Mouse (Mus musculus) cerebellum, adult 2 months (tissue): ENCODE data around the gene Smyd3. TPM values are rescaled to one million over a fixed set of nuclear protein-coding genes. Genes with fewer than 3 reads are reported as not detected.

ENCODE experiments used
- DNase-seq, 2 experiments: peaks; one replicate each; pipeline ENCODE4 v3.0.0; 2021
- H3K27ac ChIP-seq: fragments of 200-500 bp; 2 replicates; pipeline ENCODE4 v1.5.1; 2012; ENCODE audit warnings: low read length, control low read depth, inconsistent platforms; ENCODE audit not compliant: insufficient read depth
- H3K27me3 ChIP-seq: fragments of 200-500 bp; 2 replicates; pipeline ENCODE4 v1.6.1; 2012; ENCODE audit warnings: inconsistent platforms, mild to moderate bottlenecking, low read length, moderate library complexity; ENCODE audit not compliant: control insufficient read depth, insufficient read depth
- H3K4me1 ChIP-seq: fragments of 200-500 bp; 2 replicates; pipeline ENCODE4 v1.6.1; 2011; ENCODE audit warnings: low read length; ENCODE audit not compliant: control insufficient read depth, insufficient read depth
- H3K4me3 ChIP-seq: fragments of 200-500 bp; replicated peaks from 2 replicates; pipeline ENCODE3; 2011; ENCODE audit warnings: mild to moderate bottlenecking, low read depth, low read length, control low read depth; ENCODE audit not compliant: insufficient read depth
- CTCF ChIP-seq: fragments of 200-500 bp; IDR thresholded peaks from 2 replicates; pipeline ENCODE4 v1.5.1; 2011; ENCODE audit warnings: low read depth, mild to moderate bottlenecking, control low read depth, low read length, moderate library complexity, borderline replicate concordance; ENCODE audit not compliant: insufficient read depth
- POLR2A ChIP-seq: fragments of 200-500 bp; IDR thresholded peaks from 2 replicates; pipeline ENCODE4 v1.6.1; 2011; ENCODE audit warnings: low read length, control low read depth, borderline replicate concordance; ENCODE audit not compliant: insufficient read depth
- WGBS: fragments of 180-500 bp; shearing (Covaris S2); methylation state at CpG from one replicate; pipeline ENCODE4 v1.1.7; 2018; 5-methylcytosine and 5-hydroxymethylcytosine counted together
- polyA plus RNA-seq: library from polyadenylated mRNA; depleted of rRNA; stranded (reverse); fragments of >200 nt; gene quantifications from 2 replicates; pipeline ENCODE4 v1.2.3, GENCODE M21; 2012; rRNA removed

The Smyd3 gene
- polyA plus RNA-seq: 17.3 and 18.3 TPM in 2 replicates

GRCm38 (mm10) chr1:179517713-179518465 is at the start of gene Smyd3:
Gene Smyd3, minus strand, starts transcription at chr1:179518041.
- H3K27me3 ChIP-seq: no peaks in the 10 kb centered on the region
- DNase-seq: peak; percentile 85 to 88
- WGBS: 5% methylated on average over 39 of the region's 39 CpGs
- TF ChIP-seq POLR2A (peak; percentile 91), CTCF (peak; percentile 77)
- H3K4me3 ChIP-seq: peak within 1 kb of the TSS; percentile 69
- H3K27ac ChIP-seq: peak within 1 kb of the TSS; percentile 0; the same call in 1 of the 2 replicates
- H3K4me1 ChIP-seq: peaks cover 5% of the 10 kb centered on the region; the same call in 1 of the 2 replicates

- peaks cover 18% of the 10 kb centered on the region for H3K4me1 ChIP-seq
- WGBS: 42% methylated on average over 7 of the region's 7 CpGs
- no peaks in the 10 kb centered on the region for H3K27me3 ChIP-seq
- no peak overlapping the region for H3K4me3 ChIP-seq
- no peak for TF ChIP-seq POLR2A
- TF ChIP-seq CTCF: no peak
- H3K27ac ChIP-seq: no peak overlapping the region
- DNase-seq: no peak
Measured at GRCm38 (mm10) chr1:179567558-179567957, 49.7 kb upstream of the Smyd3 start.

- no peak for DNase-seq
- Histone ChIP-seq H3K27ac (no peak overlapping the region), H3K27me3 (no peaks in the 10 kb centered on the region), H3K4me3 (no peak overlapping the region), H3K4me1 (peaks cover 17% of the 10 kb centered on the region)
- 61% methylated on average over 5 of the region's 5 CpGs for WGBS
- TF ChIP-seq CTCF: no peak
- no peak for TF ChIP-seq POLR2A
Measured at GRCm38 (mm10) chr1:179563926-179564325, 46.1 kb upstream of the Smyd3 start.

- Histone ChIP-seq H3K4me1 (peaks cover 15% of the 10 kb centered on the region), H3K27ac (no peak overlapping the region), H3K4me3 (no peak overlapping the region), H3K27me3 (no peaks in the 10 kb centered on the region)
- TF ChIP-seq CTCF: no peak
- no peak for TF ChIP-seq POLR2A
- no peak for DNase-seq
- WGBS: 59% methylated on average over 4 of the region's 4 CpGs
Measured at GRCm38 (mm10) chr1:179563211-179563610, 45.4 kb upstream of the Smyd3 start.

- no peak for DNase-seq
- peaks cover 26% of the 10 kb centered on the region for H3K4me1 ChIP-seq
- no peak overlapping the region for H3K27ac ChIP-seq
- no peak overlapping the region for H3K4me3 ChIP-seq
- TF ChIP-seq POLR2A (no peak), CTCF (no peak)
- no peaks in the 10 kb centered on the region for H3K27me3 ChIP-seq
- 91% methylated on average over 6 of the region's 6 CpGs for WGBS
Measured at GRCm38 (mm10) chr1:179560845-179561430, 43.1 kb upstream of the Smyd3 start.

- TF ChIP-seq CTCF (no peak), POLR2A (no peak)
- WGBS: 66% methylated on average over 11 of the region's 11 CpGs
- no peak for DNase-seq
- Histone ChIP-seq H3K4me1 (peaks cover 29% of the 10 kb centered on the region), H3K4me3 (no peak overlapping the region), H3K27me3 (no peaks in the 10 kb centered on the region), H3K27ac (no peak overlapping the region)
Measured at GRCm38 (mm10) chr1:179559446-179560194, 41.8 kb upstream of the Smyd3 start.

- 71% methylated on average over 3 of the region's 3 CpGs for WGBS
- Histone ChIP-seq H3K4me3 (no peak overlapping the region), H3K4me1 (peaks cover 35% of the 10 kb centered on the region), H3K27me3 (no peaks in the 10 kb centered on the region), H3K27ac (no peak overlapping the region)
- no peak for TF ChIP-seq CTCF
- no peak for TF ChIP-seq POLR2A
- no peak for DNase-seq
Measured at GRCm38 (mm10) chr1:179556921-179557320, 39.1 kb upstream of the Smyd3 start.

GRCm38 (mm10) chr1:179553949-179554347 is 36.1 kb upstream of the Smyd3 start:
- no peaks in the 10 kb centered on the region for H3K27me3 ChIP-seq
- 35% methylated on average over 4 of the region's 4 CpGs for WGBS
- TF ChIP-seq POLR2A: no peak
- TF ChIP-seq CTCF: no peak
- DNase-seq: no peak
- H3K4me3 ChIP-seq: no peak overlapping the region
- peak overlapping the region; percentile 40; the same call in 1 of the 2 replicates for H3K27ac ChIP-seq
- H3K4me1 ChIP-seq: peaks cover 38% of the 10 kb centered on the region
